Mouse (Mus musculus) kidney, embryonic 15.5 days (tissue): ENCODE measurements around the gene Ppil4. TPM values are rescaled to one million over a fixed set of nuclear protein-coding genes. Genes with fewer than 3 reads are reported as not detected.

Experiments
- ATAC-seq: fragments of 200-750 bp; cut with Nextera tagmentation; replicated peaks from 2 replicates; pipeline ENCODE4 v1.8.0; 2017; ENCODE audit warnings: moderate TSS enrichment; ENCODE audit not compliant: low FRiP score
- H3K27ac ChIP-seq: fragments of 300-500 bp; sonication (generic); 2 replicates; pipeline ENCODE4 v1.5.1; 2015; ENCODE audit warnings: mild to moderate bottlenecking, inconsistent platforms
- H3K27me3 ChIP-seq: fragments of 300-500 bp; sonication (generic); 2 replicates; pipeline ENCODE4 v1.6.1; 2015; ENCODE audit warnings: inconsistent platforms
- H3K36me3 ChIP-seq: fragments of 300-500 bp; sonication (generic); 2 replicates; pipeline ENCODE4 v1.6.1; 2015; ENCODE audit warnings: inconsistent platforms
- H3K4me1 ChIP-seq: fragments of 300-500 bp; sonication (generic); 2 replicates; pipeline ENCODE4 v1.6.1; 2015; ENCODE audit warnings: inconsistent platforms
- H3K4me2 ChIP-seq: fragments of 300-500 bp; sonication (generic); 2 replicates; pipeline ENCODE4 v1.6.1; 2015; ENCODE audit warnings: moderate library complexity, mild to moderate bottlenecking, inconsistent platforms
- H3K4me3 ChIP-seq: fragments of 300-500 bp; sonication (generic); replicated peaks from 2 replicates; pipeline ENCODE4 v1.5.1; 2015; ENCODE audit warnings: mild to moderate bottlenecking, inconsistent platforms
- H3K9ac ChIP-seq: fragments of 300-500 bp; sonication (generic); 2 replicates; pipeline ENCODE4 v1.6.1; 2015; ENCODE audit warnings: mild to moderate bottlenecking, inconsistent platforms
- H3K9me3 ChIP-seq: fragments of 300-500 bp; sonication (generic); replicated peaks from 2 replicates; pipeline ENCODE4 v1.6.1; 2016; ENCODE audit warnings: inconsistent platforms
- WGBS: fragments of 180-500 bp; shearing (Covaris S2); methylation state at CpG from one replicate; pipeline ENCODE4 v1.1.7; 2015; ENCODE audit warnings: mixed read lengths; 5-methylcytosine and 5-hydroxymethylcytosine counted together
- polyA plus RNA-seq: library from polyadenylated mRNA; unstranded; fragments of >200 nt; fragmentation: Nextera tagmentation; extraction: Ambion mirVana; gene quantifications from 2 replicates; pipeline ENCODE4 v1.2.1, GENCODE M21; 2015

Gene Ppil4
- polyA plus RNA-seq, 1 experiment from 2014 or later: 39.0 TPM

DNA sequence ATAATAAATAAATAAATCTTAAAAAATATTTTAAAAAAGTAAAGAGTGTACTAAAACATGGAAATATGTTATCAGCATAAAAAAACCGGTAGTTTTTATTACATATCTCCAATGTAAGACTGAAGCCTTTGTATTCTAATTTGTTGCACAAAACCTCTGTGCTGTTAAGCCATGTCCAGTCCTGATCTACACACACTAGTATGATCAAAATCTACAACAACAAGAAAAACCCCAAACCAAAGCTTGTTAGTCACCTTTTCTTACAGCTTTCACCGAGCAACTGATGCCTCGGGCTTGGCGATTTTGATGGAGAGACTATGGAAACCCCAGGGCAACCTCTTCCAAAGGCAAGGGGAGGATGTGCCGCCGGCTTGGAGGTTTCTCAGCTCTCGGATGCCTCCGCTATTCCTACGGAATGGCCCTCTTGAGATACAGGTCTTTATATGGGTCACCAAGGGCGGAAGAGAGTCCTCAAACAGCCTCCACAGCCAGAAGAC is 389 bp upstream of the Ppil4 start:
- Histone ChIP-seq H3K9me3 (no peaks in the 10 kb centered on the region), H3K36me3 (peaks cover 37% of the 10 kb centered on the region), H3K27ac (peak overlapping the region; percentile 70; the same call in 1 of the 2 replicates), H3K4me2 (peak overlapping the region; percentile 78), H3K9ac (peak overlapping the region; percentile 76), H3K4me1 (peaks cover 14% of the 10 kb centered on the region), H3K4me3 (peak overlapping the region; percentile 93), H3K27me3 (no peaks in the 10 kb centered on the region)
- ATAC-seq: peak; percentile 44
- WGBS: 0% methylated on average over 10 of the region's 10 CpGs

- Histone ChIP-seq H3K9me3 (no peaks in the 10 kb centered on the region), H3K4me2 (no peak overlapping the region), H3K4me3 (no peak overlapping the region), H3K4me1 (no peaks in the 10 kb centered on the region), H3K27ac (no peak overlapping the region), H3K9ac (no peak overlapping the region), H3K27me3 (no peaks in the 10 kb centered on the region), H3K36me3 (peaks cover 92% of the 10 kb centered on the region)
- ATAC-seq: no peak
- 87% methylated on average over 3 of the region's 3 CpGs for WGBS
These were observed 8.6 kb downstream of the Ppil4 start for GRCm38 (mm10) chr10:7801258-7801657.

- Histone ChIP-seq H3K4me1 (no peaks in the 10 kb centered on the region), H3K27ac (no peak overlapping the region), H3K9me3 (no peaks in the 10 kb centered on the region), H3K36me3 (peaks cover 85% of the 10 kb centered on the region), H3K27me3 (no peaks in the 10 kb centered on the region), H3K4me2 (no peak overlapping the region), H3K4me3 (no peak overlapping the region), H3K9ac (no peak overlapping the region)
- 92% methylated on average over 2 of the region's 2 CpGs for WGBS
- ATAC-seq: no peak
These were observed 9.9 kb downstream of the Ppil4 start for GRCm38 (mm10) chr10:7802519-7803140.

GRCm38 (mm10) chr10:7809937-7810336 is 17.2 kb downstream of the Ppil4 start:
- WGBS: 50% methylated on average over 2 of the region's 2 CpGs

GRCm38 (mm10) chr10:7816476-7816875 is 23.8 kb downstream of the Ppil4 start:
- H3K9me3 ChIP-seq: no peaks in the 10 kb centered on the region
- 86% methylated on average over 2 of the region's 2 CpGs for WGBS
- peaks cover 80% of the 10 kb centered on the region for H3K36me3 ChIP-seq
- no peak overlapping the region for H3K9ac ChIP-seq
- H3K27ac ChIP-seq: no peak overlapping the region
- ATAC-seq: no peak
- no peak overlapping the region for H3K4me3 ChIP-seq
- no peaks in the 10 kb centered on the region for H3K27me3 ChIP-seq
- no peak overlapping the region for H3K4me2 ChIP-seq
- no peaks in the 10 kb centered on the region for H3K4me1 ChIP-seq

More at GRCm38 (mm10) chr10:7809937-7810336, 17.2 kb downstream of the Ppil4 start:
- Histone ChIP-seq H3K4me1 (no peaks in the 10 kb centered on the region), H3K4me3 (no peak overlapping the region), H3K9ac (no peak overlapping the region), H3K27ac (no peak overlapping the region), H3K9me3 (no peaks in the 10 kb centered on the region), H3K4me2 (no peak overlapping the region), H3K27me3 (no peaks in the 10 kb centered on the region), H3K36me3 (peaks cover 78% of the 10 kb centered on the region)
- ATAC-seq: 0 out of 2 replicates have a peak, but pooled peaks have one; percentile 22

- no peaks in the 10 kb centered on the region for H3K9me3 ChIP-seq
- no peaks in the 10 kb centered on the region for H3K27me3 ChIP-seq
- ATAC-seq: no peak
- WGBS: 87% methylated on average over 4 of the region's 4 CpGs
- H3K4me3 ChIP-seq: no peak overlapping the region
- H3K4me1 ChIP-seq: no peaks in the 10 kb centered on the region
- no peak overlapping the region for H3K27ac ChIP-seq
- H3K9ac ChIP-seq: no peak overlapping the region
- H3K36me3 ChIP-seq: peaks cover 84% of the 10 kb centered on the region
- H3K4me2 ChIP-seq: no peak overlapping the region
These were observed 26.0 kb downstream of the Ppil4 start for GRCm38 (mm10) chr10:7818676-7819075.

- H3K36me3 ChIP-seq: peaks cover 84% of the 10 kb centered on the region
- H3K4me1 ChIP-seq: no peaks in the 10 kb centered on the region
- no peak for ATAC-seq
- WGBS: 90% methylated on average over 4 of the region's 4 CpGs
- no peaks in the 10 kb centered on the region for H3K9me3 ChIP-seq
- no peaks in the 10 kb centered on the region for H3K27me3 ChIP-seq
- H3K4me3 ChIP-seq: no peak overlapping the region
- H3K27ac ChIP-seq: no peak overlapping the region
- H3K4me2 ChIP-seq: no peak overlapping the region
- H3K9ac ChIP-seq: no peak overlapping the region
These were observed 26.5 kb downstream of the Ppil4 start for GRCm38 (mm10) chr10:7819156-7819555.

GRCm38 (mm10) chr10:7819603-7820002 is 26.9 kb downstream of the Ppil4 start:
- H3K9me3 ChIP-seq: no peaks in the 10 kb centered on the region
- no peaks in the 10 kb centered on the region for H3K4me1 ChIP-seq
- WGBS: 82% methylated on average over 4 of the region's 4 CpGs
- H3K9ac ChIP-seq: no peak overlapping the region
- no peak for ATAC-seq
- no peak overlapping the region for H3K4me2 ChIP-seq
- peaks cover 80% of the 10 kb centered on the region for H3K36me3 ChIP-seq
- no peak overlapping the region for H3K27ac ChIP-seq
- no peaks in the 10 kb centered on the region for H3K27me3 ChIP-seq
- H3K4me3 ChIP-seq: no peak overlapping the region

DNA sequence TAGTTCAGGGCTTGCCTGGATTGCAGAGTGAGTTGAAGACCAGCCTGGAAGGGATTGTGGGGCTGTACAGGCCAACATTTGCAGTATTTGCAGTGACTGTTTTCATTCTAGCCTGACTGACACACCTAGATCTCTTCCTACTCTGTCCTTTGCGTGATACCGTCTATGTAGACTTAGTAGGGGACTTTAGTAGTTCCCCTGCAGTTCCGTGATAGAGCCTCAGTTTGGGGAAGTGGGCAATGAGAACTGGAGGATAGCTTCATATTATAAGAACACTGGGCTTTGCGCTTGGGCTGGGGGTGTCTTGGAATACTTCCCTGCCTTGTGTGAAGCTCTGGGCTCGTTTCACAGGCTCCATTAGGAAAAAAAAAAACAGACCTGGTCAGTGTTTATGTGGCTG is 27.5 kb downstream of the Ppil4 start:
- no peak overlapping the region for H3K4me3 ChIP-seq
- H3K27me3 ChIP-seq: no peaks in the 10 kb centered on the region
- H3K9ac ChIP-seq: no peak overlapping the region
- peaks cover 80% of the 10 kb centered on the region for H3K36me3 ChIP-seq
- no peaks in the 10 kb centered on the region for H3K9me3 ChIP-seq
- ATAC-seq: no peak
- WGBS: 94% methylated on average over 5 of the region's 5 CpGs
- no peak overlapping the region for H3K4me2 ChIP-seq
- no peak overlapping the region for H3K27ac ChIP-seq
- no peaks in the 10 kb centered on the region for H3K4me1 ChIP-seq

DNA sequence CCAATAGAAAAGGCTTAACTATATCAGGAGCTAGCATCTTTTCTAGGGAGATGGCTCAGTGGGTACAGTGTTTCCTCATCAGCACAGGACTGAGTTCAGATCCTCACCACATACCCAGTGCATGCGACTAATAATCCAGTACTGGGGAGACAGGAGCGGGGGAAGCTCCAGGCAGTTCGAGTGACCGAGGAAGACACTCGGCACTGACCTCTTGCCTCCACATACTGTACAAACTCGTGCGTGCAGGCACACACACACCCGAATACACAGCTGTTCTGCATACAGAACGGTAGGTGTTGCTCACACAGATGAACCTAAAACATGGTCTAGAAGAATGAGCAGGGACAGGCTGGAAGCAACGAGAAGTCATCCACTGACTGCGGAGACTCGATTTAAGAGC is 29.3 kb downstream of the Ppil4 start:
- Histone ChIP-seq H3K27me3 (no peaks in the 10 kb centered on the region), H3K9ac (no peak overlapping the region), H3K4me2 (no peak overlapping the region), H3K9me3 (no peaks in the 10 kb centered on the region), H3K36me3 (peaks cover 68% of the 10 kb centered on the region), H3K4me1 (no peaks in the 10 kb centered on the region), H3K4me3 (no peak overlapping the region), H3K27ac (no peak overlapping the region)
- WGBS: 95% methylated on average over 12 of the region's 12 CpGs
- ATAC-seq: no peak

GRCm38 (mm10) chr10:7824663-7825280 is 32.1 kb downstream of the Ppil4 start:
- no peaks in the 10 kb centered on the region for H3K4me1 ChIP-seq
- no peak overlapping the region for H3K9ac ChIP-seq
- no peak overlapping the region for H3K27ac ChIP-seq
- H3K4me2 ChIP-seq: no peak overlapping the region
- 77% methylated on average over 9 of the region's 9 CpGs for WGBS
- no peaks in the 10 kb centered on the region for H3K9me3 ChIP-seq
- ATAC-seq: no peak
- peaks cover 46% of the 10 kb centered on the region for H3K36me3 ChIP-seq
- H3K4me3 ChIP-seq: no peak overlapping the region
- H3K27me3 ChIP-seq: no peaks in the 10 kb centered on the region

DNA sequence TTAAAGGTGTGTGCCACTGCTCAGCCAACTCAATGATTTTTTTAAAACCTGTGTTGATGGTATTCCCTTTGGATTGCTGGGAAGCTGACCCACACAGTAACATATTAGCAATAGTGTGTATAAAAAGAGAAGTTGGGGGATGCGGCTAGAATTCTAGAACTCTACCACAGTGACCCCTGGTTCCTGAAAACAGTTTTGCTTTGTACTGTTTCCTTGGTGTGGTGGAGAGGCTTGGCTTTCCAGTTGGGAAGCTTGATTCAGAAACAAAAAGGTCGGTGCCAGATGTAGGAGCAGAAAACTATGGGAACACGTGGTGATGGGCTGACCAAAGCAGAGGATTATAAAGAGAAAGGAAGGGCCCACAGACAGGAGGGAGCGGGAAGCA is 32.6 kb downstream of the Ppil4 start:
- H3K9me3 ChIP-seq: no peaks in the 10 kb centered on the region
- H3K36me3 ChIP-seq: peaks cover 43% of the 10 kb centered on the region
- H3K27me3 ChIP-seq: no peaks in the 10 kb centered on the region
- 91% methylated on average over 4 of the region's 4 CpGs for WGBS
- H3K4me2 ChIP-seq: no peak overlapping the region
- no peak overlapping the region for H3K4me3 ChIP-seq
- no peak overlapping the region for H3K27ac ChIP-seq
- ATAC-seq: no peak
- H3K4me1 ChIP-seq: no peaks in the 10 kb centered on the region
- no peak overlapping the region for H3K9ac ChIP-seq
